10 mouse cellular contexts compared by ENCODE assay signal in the genomic region with DNA sequence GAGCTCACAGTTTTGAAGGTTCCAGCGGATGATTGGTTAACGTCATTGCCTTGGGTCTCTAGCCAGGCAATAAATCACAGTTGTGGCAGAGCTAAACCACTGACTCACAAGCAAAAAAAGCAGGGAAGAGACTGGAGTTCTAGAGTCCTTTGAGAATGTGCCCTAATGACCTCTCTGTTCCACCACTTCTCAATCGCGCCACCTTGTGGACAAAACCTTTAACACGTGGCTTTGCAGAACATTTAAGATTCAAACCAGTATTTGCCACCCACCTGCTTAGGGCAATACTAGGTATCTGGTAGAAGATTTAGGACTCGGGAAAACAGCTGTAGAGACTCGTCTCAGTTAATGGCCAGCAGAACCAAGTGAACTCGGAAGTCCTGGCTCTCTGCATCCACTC.
DNase-seq lines count a peak whose midpoint lies in the region; ATAC-seq and TF ChIP-seq lines count a peak whose summit lies in the region.
"Had no signal": no experiment of that assay in that cellular context is flagged by ENCODE, and none has a peak within 500 bp of the region (broad histone marks: within the 10 kb centered on the region; RNA-seq: fewer than 3 reads in every experiment).

No protein-coding gene starts in this region.

- H3K27ac ChIP-seq in intestine, postnatal 0 days (ENCODE audit: low read depth, low read length), result no peak overlapping the region
- no peak overlapping the region for H3K27ac ChIP-seq in intestine, embryonic 15.5 days
- H3K27ac ChIP-seq: hindbrain, embryonic 15.5 days had no signal

- TF ChIP-seq CTCF in intestine, postnatal 0 days (IDR thresholded peaks at IDR 0.05; ENCODE audit: low read depth), result peak; percentile 57

- no peaks in the 10 kb centered on the region for H3K27me3 ChIP-seq in intestine, postnatal 0 days (replicated peaks; ENCODE audit: control insufficient read depth, insufficient read depth, low read length)
- no peaks in the 10 kb centered on the region for H3K27me3 ChIP-seq in intestine, embryonic 15.5 days (replicated peaks)
- H3K27me3 ChIP-seq: hindbrain, embryonic 15.5 days; megakaryocyte, embryonic 14.5 days had no signal

- no peak overlapping the region for H3K4me2 ChIP-seq in intestine, postnatal 0 days (replicated peaks; ENCODE audit: low read depth)
- H3K4me2 ChIP-seq in intestine, embryonic 15.5 days (replicated peaks), result no peak overlapping the region
- H3K4me2 ChIP-seq: hindbrain, embryonic 15.5 days had no signal

- DNase-seq in urinary bladder, postnatal 25 days (ENCODE audit: low spot score), result peak; percentile 24
- no peak for DNase-seq in urinary bladder, postnatal 10 days (ENCODE audit: low spot score)
- peak; percentile 74 to 79 for DNase-seq in cerebellum, postnatal 10 days
- peak; percentile 25 for DNase-seq in lung, postnatal 10 days
- DNase-seq in ovary, postnatal 10 days (ENCODE audit: low spot score), result no peak
- no peak for DNase-seq in right cerebral cortex, postnatal 10 days (ENCODE audit: low spot score in 2 of 2)

- no peak overlapping the region for H3K4me3 ChIP-seq in intestine, postnatal 0 days (ENCODE audit: low read depth, low read length)
- no peak overlapping the region for H3K4me3 ChIP-seq in intestine, embryonic 15.5 days (replicated peaks)
- H3K4me3 ChIP-seq: hindbrain, embryonic 15.5 days; megakaryocyte, embryonic 14.5 days had no signal

- 49% methylated on average over 8 of the region's 8 CpGs for WGBS in intestine, postnatal 0 days
- WGBS in intestine, embryonic 15.5 days, result 47% methylated on average over 8 of the region's 8 CpGs

- no peaks in the 10 kb centered on the region for H3K4me1 ChIP-seq in intestine, postnatal 0 days (replicated peaks; ENCODE audit: control insufficient read depth, insufficient read depth, low read length)
- H3K4me1 ChIP-seq in intestine, embryonic 15.5 days (replicated peaks), result no peaks in the 10 kb centered on the region
- H3K4me1 ChIP-seq: hindbrain, embryonic 15.5 days; megakaryocyte, embryonic 14.5 days had no signal

- H3K9ac ChIP-seq in intestine, postnatal 0 days (ENCODE audit: low read depth, low read length), result no peak overlapping the region
- H3K9ac ChIP-seq in intestine, embryonic 15.5 days, result no peak overlapping the region
- H3K9ac ChIP-seq: hindbrain, embryonic 15.5 days had no signal

- H3K9me3 ChIP-seq in intestine, postnatal 0 days (ENCODE audit: control insufficient read depth), result no peaks in the 10 kb centered on the region
- no peaks in the 10 kb centered on the region for H3K9me3 ChIP-seq in intestine, embryonic 15.5 days
- H3K9me3 ChIP-seq: hindbrain, embryonic 15.5 days had no signal

- no peaks in the 10 kb centered on the region for H3K36me3 ChIP-seq in intestine, postnatal 0 days (ENCODE audit: control insufficient read depth, insufficient read depth)
- no peaks in the 10 kb centered on the region for H3K36me3 ChIP-seq in intestine, embryonic 15.5 days
- H3K36me3 ChIP-seq: hindbrain, embryonic 15.5 days had no signal

- ATAC-seq in intestine, postnatal 0 days, result no peak
- ATAC-seq in intestine, embryonic 15.5 days, result no peak

Comparison
In these comparisons a context has a peak if more than half of its experiments do, and no peak if none do; other contexts are left out.
1. DNase-seq: peak in urinary bladder, postnatal 25 days (single experiment), cerebellum, postnatal 10 days (2 of 2) and lung, postnatal 10 days (single experiment); none in urinary bladder, postnatal 10 days (single experiment), ovary, postnatal 10 days (single experiment) and right cerebral cortex, postnatal 10 days (0 of 2).